22 mouse cellular contexts compared by ENCODE assay signal in genomic region chr15:3699234-3699814, GRCm38 (mm10).
A peak's percentile ranks its signal among the peaks of the same experiment; 100 is the strongest.
DNase-seq lines count a peak whose midpoint lies in the region; ATAC-seq and TF ChIP-seq lines count a peak whose summit lies in the region.
"Had no signal": no experiment of that assay in that cellular context is flagged by ENCODE, and none has a peak within 500 bp of the region (broad histone marks: within the 10 kb centered on the region; RNA-seq: fewer than 3 reads in every experiment).

No protein-coding gene starts in this region.

- no peak for TF ChIP-seq CTCF in lung, postnatal 0 days (IDR thresholded peaks at IDR 0.05)

- DNase-seq in heart, adult 9 months (ENCODE audit: low spot score in 2 of 2): peak; percentile 30 to 35
- no peak for DNase-seq in heart, postnatal 36 days
- peak; percentile 27 for DNase-seq in lung, postnatal 0 days (ENCODE audit: low spot score)
- no peak for DNase-seq in lung, postnatal 4 days
- no peak for DNase-seq in left cerebral cortex, adult 9 months (ENCODE audit: low spot score in 2 of 2)
- DNase-seq: adrenal gland, postnatal 36 days; cerebellum, adult 8-10 months; cerebellum, postnatal 25 days; gastrocnemius, postnatal 10 days; kidney, adult 9 months; kidney, postnatal 14 days; midbrain, embryonic 14.5 days; right cerebral cortex, postnatal 25 days had no signal

- peak; percentile 42 for TF ChIP-seq EP300 in lung, postnatal 0 days (IDR thresholded peaks at IDR 0.05)

- intact Hi-C loops in heart, postnatal 36 days (cut with DNase I): no loop called here

- ATAC-seq in lung, postnatal 0 days: peak; percentile 46
- ATAC-seq in intestine, embryonic 15.5 days: peak; percentile 73; the same call in 1 of the 2 replicates
- no peak for ATAC-seq in stomach, embryonic 15.5 days (ENCODE audit: insufficient read depth, low FRiP score, low read depth)
- no peak for ATAC-seq in cerebellum, adult (ENCODE audit: insufficient number of reproducible peaks, low FRiP score, low TSS enrichment)
- ATAC-seq: CD4-positive, CD25-positive, alpha-beta regulatory T cell, adult 4 months; forebrain, embryonic 13.5 days had no signal

- no peaks in the 10 kb centered on the region for H3K36me3 ChIP-seq in lung, postnatal 0 days (ENCODE audit: insufficient read depth, low read length)
- no peaks in the 10 kb centered on the region for H3K36me3 ChIP-seq in intestine, embryonic 15.5 days
- no peaks in the 10 kb centered on the region for H3K36me3 ChIP-seq in stomach, embryonic 15.5 days
- H3K36me3 ChIP-seq: heart, embryonic 13.5 days; limb, embryonic 12.5 days; liver, embryonic 15.5 days had no signal

- H3K9me3 ChIP-seq in lung, postnatal 0 days (ENCODE audit: low read length): no peaks in the 10 kb centered on the region
- no peaks in the 10 kb centered on the region for H3K9me3 ChIP-seq in intestine, embryonic 15.5 days
- no peaks in the 10 kb centered on the region for H3K9me3 ChIP-seq in stomach, embryonic 15.5 days
- H3K9me3 ChIP-seq: forebrain, embryonic 13.5 days; heart, embryonic 13.5 days; limb, embryonic 12.5 days; liver, embryonic 15.5 days had no signal

- H3K4me2 ChIP-seq in lung, postnatal 0 days (replicated peaks; ENCODE audit: low read depth, low read length): no peak overlapping the region
- H3K4me2 ChIP-seq in intestine, embryonic 15.5 days (replicated peaks): no peak overlapping the region
- H3K4me2 ChIP-seq in stomach, embryonic 15.5 days: no peak overlapping the region
- H3K4me2 ChIP-seq: forebrain, embryonic 13.5 days; heart, embryonic 13.5 days; hindbrain, embryonic 14.5 days; limb, embryonic 12.5 days; liver, embryonic 15.5 days had no signal

- H3K4me1 ChIP-seq in lung, postnatal 0 days (ENCODE audit: insufficient read depth, low read depth, low read length): no peaks in the 10 kb centered on the region
- H3K4me1 ChIP-seq in intestine, embryonic 15.5 days (replicated peaks): no peaks in the 10 kb centered on the region
- H3K4me1 ChIP-seq in stomach, embryonic 15.5 days: no peaks in the 10 kb centered on the region
- H3K4me1 ChIP-seq: forebrain, embryonic 13.5 days; heart, embryonic 13.5 days; limb, embryonic 12.5 days; liver, embryonic 15.5 days had no signal

- H3K9ac ChIP-seq in lung, postnatal 0 days (replicated peaks; ENCODE audit: low read depth): no peak overlapping the region
- no peak overlapping the region for H3K9ac ChIP-seq in intestine, embryonic 15.5 days
- no peak overlapping the region for H3K9ac ChIP-seq in stomach, embryonic 15.5 days
- H3K9ac ChIP-seq: forebrain, embryonic 13.5 days; heart, embryonic 13.5 days; hindbrain, embryonic 14.5 days; limb, embryonic 12.5 days; liver, embryonic 15.5 days had no signal

- 0 out of 2 replicates have a peak overlapping the region, but pooled peaks have one; percentile 2 for H3K27ac ChIP-seq in lung, postnatal 0 days (ENCODE audit: low read length)
- H3K27ac ChIP-seq in intestine, embryonic 15.5 days: peak overlapping the region; percentile 45; the same call in 1 of the 2 replicates
- peak overlapping the region; percentile 72; the same call in 1 of the 2 replicates for H3K27ac ChIP-seq in stomach, embryonic 15.5 days
- H3K27ac ChIP-seq: forebrain, embryonic 13.5 days; heart, embryonic 13.5 days; hindbrain, embryonic 14.5 days; limb, embryonic 12.5 days; liver, embryonic 15.5 days had no signal

- no peaks in the 10 kb centered on the region for H3K27me3 ChIP-seq in lung, postnatal 0 days (replicated peaks; ENCODE audit: insufficient read depth, low read length)
- H3K27me3 ChIP-seq in intestine, embryonic 15.5 days (replicated peaks): no peaks in the 10 kb centered on the region
- H3K27me3 ChIP-seq in stomach, embryonic 15.5 days (replicated peaks): no peaks in the 10 kb centered on the region
- H3K27me3 ChIP-seq: forebrain, embryonic 13.5 days; heart, embryonic 13.5 days; limb, embryonic 12.5 days; liver, embryonic 15.5 days had no signal

- 37% methylated on average over 4 of the region's 4 CpGs for WGBS in lung, postnatal 0 days
- 48% methylated on average over 4 of the region's 4 CpGs for WGBS in intestine, embryonic 15.5 days
- 52% methylated on average over 4 of the region's 4 CpGs for WGBS in stomach, embryonic 15.5 days

- H3K4me3 ChIP-seq in lung, postnatal 0 days (ENCODE audit: low read depth, low read length): no peak overlapping the region
- no peak overlapping the region for H3K4me3 ChIP-seq in intestine, embryonic 15.5 days (replicated peaks)
- no peak overlapping the region for H3K4me3 ChIP-seq in stomach, embryonic 15.5 days (replicated peaks)
- H3K4me3 ChIP-seq: forebrain, embryonic 13.5 days; heart, embryonic 13.5 days; limb, embryonic 12.5 days; liver, embryonic 15.5 days had no signal

Comparison
In these comparisons a context has a peak if more than half of its experiments do, and no peak if none do; other contexts are left out.
1. DNase-seq: peak in heart, adult 9 months (2 of 2) and lung, postnatal 0 days (single experiment); none in heart, postnatal 36 days (0 of 2), lung, postnatal 4 days (0 of 2) and left cerebral cortex, adult 9 months (0 of 2).
2. ATAC-seq: peak in lung, postnatal 0 days (single experiment) and intestine, embryonic 15.5 days (single experiment); none in stomach, embryonic 15.5 days (single experiment) and cerebellum, adult (single experiment).
3. H3K27ac ChIP-seq: peak in every context shown above with its lines; median percentile 72 in stomach, embryonic 15.5 days; 45 in intestine, embryonic 15.5 days; 2 in lung, postnatal 0 days.